Mouse (Mus musculus) 3134 (cell line): ENCODE results near the gene Tcstv3.
"Not testable (repeated sequence)": the region's sequence is repeated elsewhere in the genome, so short reads cannot be mapped to it uniquely, and the experiment has no call there.

ENCODE experiments used
- DNase-seq: peaks from one replicate; pipeline ENCODE4 v3.0.0-alpha.2; 2011; ENCODE audit warnings: low spot score; ENCODE audit not compliant: insufficient read length; ENCODE audit errors: extremely low read depth

The Tcstv3 gene

DNA sequence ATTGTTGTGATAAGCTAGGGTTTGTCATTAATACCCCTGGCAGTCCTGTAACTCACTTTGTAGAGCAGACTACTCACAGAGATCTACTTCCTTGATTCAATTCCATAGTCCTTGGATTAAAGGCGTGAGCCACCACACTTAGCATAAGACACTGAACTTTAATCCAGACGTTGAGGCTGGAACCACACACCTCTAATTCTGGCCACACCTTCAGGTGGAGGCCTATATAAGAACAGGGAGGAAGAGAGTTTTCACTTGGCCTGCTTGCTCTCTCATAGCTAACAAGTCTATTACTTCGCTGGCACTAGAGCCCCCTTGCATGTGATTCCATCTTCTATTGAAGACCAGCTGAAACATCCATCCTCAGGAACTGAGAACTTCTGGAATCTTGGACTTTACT lies at the start of gene Tcstv3:
TSS of gene Tcstv3 (plus strand) at position 301 of the 400 bp plus-strand sequence.
- not testable (repeated sequence) for DNase-seq

DNA sequence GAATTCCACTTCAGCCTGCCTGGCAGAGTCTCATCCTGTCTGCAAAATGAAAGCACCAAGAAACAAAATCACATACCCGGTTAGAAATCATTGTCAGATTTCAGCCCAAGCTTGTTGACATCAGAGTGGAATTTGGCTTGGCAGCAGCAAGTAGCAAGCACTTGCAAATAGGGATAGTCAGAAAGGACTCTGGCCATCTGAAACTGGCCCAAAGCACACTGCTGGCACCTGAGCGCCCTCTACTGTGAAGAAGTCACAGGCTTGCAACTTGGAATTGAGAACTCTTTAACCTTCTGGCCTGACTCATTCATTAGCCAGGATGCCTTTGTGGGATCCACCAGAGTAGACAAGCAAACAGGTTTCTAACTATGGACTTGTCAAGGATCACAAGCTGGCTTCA lies 38.8 kb upstream of the Tcstv3 start:
- not testable (repeated sequence) for DNase-seq

DNA sequence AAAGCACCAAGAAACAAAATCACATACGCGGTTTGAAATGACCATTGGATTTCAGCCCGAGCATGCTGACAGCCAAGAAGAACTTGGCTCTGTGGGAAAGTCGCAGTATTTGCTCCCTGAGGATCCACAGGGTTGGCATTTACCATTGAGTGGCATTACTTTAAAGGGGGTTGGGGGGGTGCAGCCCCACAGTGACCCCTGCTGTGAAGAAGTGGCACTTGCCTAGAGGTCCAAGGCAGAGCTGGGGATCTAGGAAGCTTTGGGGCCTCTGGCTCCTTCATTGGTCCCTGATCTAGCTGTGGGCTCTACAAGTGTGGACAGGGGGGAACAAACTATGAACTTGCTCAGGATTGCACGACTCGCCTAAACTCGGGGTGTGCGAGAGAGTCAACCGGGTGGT lies 37.9 kb upstream of the Tcstv3 start:
- DNase-seq = no peak

DNA sequence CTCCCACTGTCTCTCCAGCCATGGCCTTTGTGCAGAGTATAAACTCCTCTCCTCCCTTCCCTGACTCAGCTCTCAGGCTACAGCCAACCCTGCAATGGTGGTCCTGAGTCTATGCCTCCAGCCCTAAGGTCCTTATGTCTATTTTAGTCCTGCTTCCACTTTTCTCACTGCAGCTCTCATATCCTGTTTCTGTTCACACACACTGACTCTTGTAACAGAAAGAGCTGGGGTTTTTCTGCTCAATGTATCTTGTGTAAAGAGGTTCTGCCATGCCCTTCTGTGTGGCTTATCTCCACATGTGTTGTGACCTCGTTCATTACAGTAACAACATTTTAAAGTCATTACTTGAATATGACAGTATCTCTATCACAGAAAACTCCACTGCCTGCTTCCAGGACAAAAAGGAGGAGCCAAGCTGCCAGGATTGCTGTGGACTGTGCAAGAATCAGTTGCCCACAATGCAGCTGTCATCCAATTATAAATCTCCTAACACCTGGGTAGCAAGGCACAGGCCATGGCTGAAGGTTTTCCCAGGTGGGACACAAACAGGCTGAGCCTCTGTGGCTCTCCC lies 17.3 kb upstream of the Tcstv3 start:
- DNase-seq = no peak

DNA sequence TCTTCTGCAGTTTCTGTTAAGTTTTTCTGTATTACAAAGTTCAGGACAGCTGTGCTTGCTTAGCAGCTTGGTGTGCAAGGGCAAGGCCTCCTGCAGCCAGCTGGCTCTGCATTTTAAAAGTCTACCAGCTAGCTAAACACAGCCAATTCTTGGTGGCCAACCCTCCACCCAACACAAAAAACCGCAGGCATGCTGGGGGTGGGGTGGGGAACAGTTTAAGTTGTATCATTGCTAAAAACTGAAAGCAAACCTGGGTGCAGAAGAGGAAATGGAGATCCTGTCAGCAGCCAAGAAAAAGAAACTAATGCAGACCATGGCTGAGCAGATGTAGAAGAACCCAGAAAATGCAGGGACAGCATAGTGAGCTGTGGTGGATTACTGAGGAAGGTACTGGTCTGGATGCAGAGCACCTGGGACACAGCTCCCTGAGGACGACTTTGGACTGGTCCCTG lies 16.7 kb upstream of the Tcstv3 start, which contains the start of gene BC147527:
TSS of gene BC147527 (plus strand) at position 402 of the 452 bp plus-strand sequence.
- no peak for DNase-seq

DNA sequence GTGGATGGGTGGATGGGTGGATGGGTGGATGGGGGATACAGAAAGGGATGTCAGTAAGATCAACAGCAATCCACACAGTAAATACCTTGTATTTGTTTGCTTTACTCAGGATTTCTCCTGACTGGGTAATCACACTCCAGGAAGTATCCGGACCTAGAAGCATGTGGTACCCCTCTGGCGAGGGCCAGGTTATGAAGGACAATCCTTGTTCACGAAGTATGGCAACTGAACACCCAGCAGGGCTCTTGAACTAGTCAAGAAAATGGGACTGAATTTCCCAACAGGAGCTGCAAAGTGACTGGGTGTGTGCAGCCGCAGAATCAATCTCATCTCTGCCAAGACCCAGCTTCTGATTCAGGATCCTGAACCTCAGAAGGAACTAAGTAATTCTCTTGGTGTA lies 15.8 kb upstream of the Tcstv3 start:
- no peak for DNase-seq

DNA sequence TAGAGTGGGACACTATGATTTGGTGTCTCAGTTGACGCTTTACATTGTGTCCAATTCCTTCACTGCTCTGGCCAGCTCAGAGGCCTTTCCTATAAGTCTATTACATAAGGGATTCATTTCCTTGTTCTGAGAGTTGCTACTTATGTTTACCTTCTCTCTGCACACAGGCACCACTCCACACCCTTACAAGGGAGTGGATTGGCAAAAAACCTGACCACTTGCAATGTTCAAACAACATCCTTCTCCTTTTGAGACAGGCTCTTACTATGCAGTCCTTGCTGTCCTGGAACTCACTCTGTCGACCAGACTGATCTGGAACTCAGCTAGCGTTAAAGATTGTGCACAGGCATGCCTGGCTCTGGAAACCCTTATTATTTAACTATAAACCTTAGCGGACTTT lies 5.9 kb upstream of the Tcstv3 start:
- no peak for DNase-seq

DNA sequence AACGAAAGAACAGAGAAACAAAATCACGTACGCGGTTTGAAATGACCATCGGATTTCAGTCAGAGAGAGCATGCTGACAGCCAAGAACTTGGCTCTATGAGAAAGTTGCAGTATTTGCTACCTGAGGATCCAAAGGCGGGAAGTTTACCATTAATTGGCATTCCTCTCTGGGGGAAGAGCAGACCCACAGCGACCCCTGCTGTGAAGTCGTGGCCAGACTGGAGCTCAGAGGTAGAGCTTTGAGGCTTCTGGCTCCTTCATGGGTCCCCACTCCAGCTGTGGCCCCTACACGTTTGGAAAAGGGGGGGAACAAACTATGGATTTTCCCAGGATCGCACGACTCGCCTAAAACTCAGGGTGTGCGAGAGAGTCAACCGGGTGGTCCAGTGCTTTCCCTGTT lies 3.1 kb upstream of the Tcstv3 start:
- no peak for DNase-seq

DNA sequence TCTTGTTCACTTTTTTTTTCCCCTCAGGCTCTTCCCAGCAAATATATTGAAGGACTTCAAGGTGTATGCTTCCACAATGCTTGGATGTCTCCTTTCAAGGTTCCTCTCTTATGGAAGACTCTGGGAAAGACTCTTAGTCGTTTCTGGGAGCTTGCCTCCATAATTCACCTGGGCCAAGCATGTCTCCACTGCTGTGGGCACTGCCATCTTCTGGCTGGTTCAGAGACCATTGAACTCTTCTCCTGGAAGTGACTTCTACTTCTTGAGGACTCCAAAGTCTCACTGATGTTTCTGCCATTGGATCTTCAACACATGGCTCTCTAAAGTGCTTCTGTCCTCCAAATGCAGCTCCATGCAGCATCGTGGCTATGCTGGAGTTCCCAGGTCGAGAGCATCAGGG lies 3.5 kb downstream of the Tcstv3 start:
- no peak for DNase-seq

DNA sequence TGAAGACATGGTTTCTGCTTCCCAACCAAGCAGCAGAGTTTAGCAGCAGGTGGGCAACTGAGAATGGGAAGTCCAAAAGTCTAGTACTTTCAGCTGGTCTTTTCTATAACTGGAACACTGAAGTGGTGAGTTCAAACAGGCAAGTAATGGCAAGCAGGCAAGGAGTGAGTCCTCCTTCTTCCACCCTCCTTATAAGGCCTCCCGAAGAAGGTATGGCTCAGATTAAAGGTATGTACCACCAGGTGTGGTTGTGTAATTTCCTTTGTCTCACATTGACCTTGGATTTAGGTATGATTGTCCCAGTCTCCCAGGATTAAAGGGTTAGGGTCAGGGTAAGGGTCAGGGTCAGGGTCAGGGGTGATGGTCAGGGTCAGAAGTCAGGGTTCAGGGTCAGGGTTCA lies 4.0 kb downstream of the Tcstv3 start:
- no peak for DNase-seq
